Mouse (Mus musculus): ENCODE results near the gene Uqcr11.

DNA sequence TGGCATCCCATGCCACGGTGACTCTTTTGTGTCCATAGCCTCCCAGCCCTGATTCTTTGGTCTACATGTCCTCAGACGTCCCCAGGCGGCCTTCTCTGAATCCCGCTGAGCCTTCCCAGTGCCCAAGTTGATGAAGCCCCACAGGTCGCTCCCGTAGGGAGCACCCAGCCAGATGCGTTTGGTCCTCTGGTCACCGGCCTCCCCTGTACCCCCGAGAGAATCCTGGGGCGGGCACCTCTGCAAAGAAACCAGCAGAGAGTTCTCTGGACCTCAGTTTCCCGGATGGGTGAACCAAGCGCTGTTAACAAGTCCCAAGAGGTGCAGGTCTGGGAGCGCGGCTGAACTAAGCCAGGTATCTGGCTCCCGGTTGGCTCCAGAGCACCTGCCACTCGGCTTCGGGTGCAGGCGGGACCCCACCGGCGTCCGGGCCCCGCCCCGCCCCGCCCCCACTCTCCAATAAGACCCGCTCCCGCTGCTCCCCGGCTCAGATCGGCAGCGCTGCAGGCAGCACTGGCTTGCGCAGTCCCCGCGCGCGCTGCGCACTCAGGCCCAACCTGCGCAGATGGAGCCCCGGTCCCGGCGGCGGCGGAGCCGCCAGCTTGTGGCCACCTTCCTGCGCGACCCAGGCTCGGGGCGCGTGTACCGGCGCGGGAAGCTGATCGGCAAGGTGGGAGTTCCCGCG lies 50.5 kb downstream of the Uqcr11 start, which contains the start of gene Plk5:
- TF ChIP-seq CTCF (IDR thresholded peaks at IDR 0.05; ENCODE audit: borderline replicate concordance, control insufficient read depth, extremely low read depth, insufficient read depth, low read length, poor library complexity), result no peak
- no peak for TF ChIP-seq POLR2A (IDR thresholded peaks at IDR 0.05; ENCODE audit: control insufficient read depth, extremely low read depth, insufficient read depth, low read length, poor library complexity)
